Mouse (Mus musculus): ENCODE measurements at regions not wholly inside any gene's neighbourhood (a gene's known extent, or its start where the extent isn't known, plus 50 kb on each side); places are given as distances from the start of the nearest gene placed in this dataset.

GRCm38 (mm10) chr14:100864164-100864563 is 336.0 kb downstream of the Prr30 start:
- TF ChIP-seq CTCF (IDR thresholded peaks at IDR 0.05; ENCODE audit: borderline replicate concordance, insufficient read depth, low read length) (no peak), POLR2A (IDR thresholded peaks at IDR 0.05; ENCODE audit: low read depth, low read length) (no peak)
